Mouse (Mus musculus) lung, adult 10 weeks (tissue): ENCODE measurements around the gene Cdk11b. TPM values are rescaled to one million over a fixed set of nuclear protein-coding genes. Genes with fewer than 3 reads are reported as not detected.

Experiments
- polyA plus RNA-seq: library from polyadenylated mRNA; stranded (reverse); fragments of 350-450 nt; fragmentation: Illumina TruSeq; extraction: RNeasy Lipid Tissue Mini Kit (QIAGEN cat#74804); gene quantifications from one replicate; pipeline ENCODE4 v1.2.3, GENCODE M21; 2014; ENCODE audit warnings: low read depth, low replicate concordance; ENCODE audit not compliant: insufficient read depth

Gene Cdk11b
- polyA plus RNA-seq: 47.0 TPM

DNA sequence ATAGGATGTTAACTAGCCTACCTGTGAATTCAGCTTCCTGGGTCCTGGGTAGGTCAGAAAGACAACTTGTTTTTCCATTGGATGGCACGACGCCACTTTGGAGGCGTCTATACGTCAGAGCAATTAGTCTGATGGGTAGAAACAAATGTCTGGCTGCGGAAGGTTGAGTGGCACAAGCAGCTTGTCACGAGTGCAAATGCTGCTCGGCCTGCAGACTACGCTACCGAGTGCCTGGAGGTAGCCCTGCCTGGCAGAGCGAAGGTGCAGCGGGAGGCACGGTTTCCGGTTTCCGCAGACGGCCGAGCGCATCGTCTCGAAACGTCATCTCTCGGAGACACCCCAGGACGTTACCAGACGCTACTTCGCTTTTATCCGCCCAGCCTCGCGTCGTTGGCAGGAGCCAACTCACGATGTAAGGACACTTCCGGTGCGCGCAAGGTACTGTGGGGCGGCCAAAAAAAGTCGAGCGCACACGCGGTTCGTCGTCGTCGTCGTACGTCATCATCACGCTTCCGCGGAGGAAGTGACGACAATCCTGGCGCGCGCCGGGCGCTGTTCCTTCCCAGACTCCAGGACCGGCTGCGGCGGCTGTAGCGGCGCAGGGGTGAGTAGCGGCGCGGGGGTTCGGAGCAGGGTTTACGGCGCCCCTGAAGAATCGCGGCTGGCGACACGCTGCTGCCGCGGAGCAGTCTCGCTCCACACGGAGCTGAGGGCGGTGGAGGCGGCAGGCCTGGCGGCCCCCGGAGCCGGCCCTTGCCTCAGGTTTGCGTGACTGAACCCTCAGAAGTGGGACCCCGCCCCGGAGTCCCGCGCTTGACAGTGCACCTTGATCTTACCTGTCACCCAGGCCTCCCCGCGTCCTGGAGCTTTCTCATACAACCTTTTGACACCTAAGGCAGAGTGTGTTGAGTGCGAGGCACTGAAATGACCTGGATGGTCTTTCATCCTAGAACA lies at the start of gene Cdk11b:
Cdk11b (plus strand) TSS at position 517 of the 954 bp plus-strand sequence.

DNA sequence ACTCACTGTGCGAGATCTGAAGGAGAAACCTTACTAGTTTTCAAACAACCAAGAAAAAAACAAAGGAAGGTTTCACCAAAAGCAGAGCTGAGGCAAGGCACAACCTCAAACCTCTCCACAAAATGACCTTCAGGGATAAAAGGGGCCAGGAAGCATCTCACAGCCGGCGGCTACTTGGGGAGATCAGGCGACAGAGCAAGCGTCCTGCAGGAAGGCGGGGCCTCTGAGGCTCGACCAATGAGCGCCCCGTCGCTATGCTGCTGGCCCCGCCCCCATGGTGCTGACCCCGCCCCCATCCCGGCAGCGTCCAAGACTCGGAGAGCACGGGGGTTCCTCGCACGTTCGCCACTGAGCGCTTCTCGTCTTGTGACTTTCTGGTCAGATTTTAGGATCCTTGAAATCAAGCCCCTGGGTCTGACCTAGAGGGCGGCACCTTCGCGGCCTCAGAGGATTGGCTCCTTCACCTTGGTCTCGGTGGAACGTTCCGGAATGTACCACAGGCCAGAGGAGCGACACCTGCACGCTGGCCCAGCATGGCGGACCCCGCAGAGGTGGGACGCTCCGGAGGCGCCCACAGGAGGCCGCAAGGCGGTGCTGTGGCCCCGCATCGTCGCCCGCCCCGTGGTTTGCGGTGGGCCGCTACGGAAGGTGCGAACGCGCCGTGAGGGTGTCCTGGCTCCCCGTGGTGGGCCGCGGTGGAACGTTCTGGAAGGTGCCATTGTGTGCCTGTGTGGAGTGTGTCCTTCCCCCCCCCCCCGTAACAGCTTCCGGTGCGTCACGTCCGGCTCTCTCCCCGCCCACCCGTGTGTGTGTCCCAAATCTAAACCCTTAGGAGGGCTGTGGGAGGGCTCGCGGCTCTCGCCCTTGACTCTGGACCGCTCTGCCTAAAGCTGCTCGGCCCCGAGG lies 23.3 kb upstream of the Cdk11b start, which contains the start of gene Slc35e2:
Slc35e2 (plus strand) TSS at position 326 of the 906 bp plus-strand sequence.

DNA sequence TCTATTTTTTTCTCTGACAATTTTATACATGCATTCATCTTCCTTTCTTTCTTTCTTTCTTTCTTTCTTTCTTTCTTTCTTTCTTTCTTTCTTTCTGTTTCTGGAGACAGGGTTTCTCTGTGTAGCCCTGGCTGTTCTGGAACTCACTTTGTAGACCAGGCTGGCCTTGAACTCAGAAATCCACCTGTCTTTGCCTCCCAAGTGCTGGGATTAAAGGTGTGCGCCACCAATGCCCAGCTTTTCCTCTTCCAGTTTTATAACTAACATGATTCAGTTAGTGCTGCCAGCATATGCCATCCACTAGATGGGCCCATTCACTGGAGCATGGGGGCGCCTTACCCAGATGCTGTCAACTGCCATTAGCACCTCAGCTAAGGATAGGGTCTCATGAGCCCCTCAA lies 20.7 kb downstream of the Cdk11b start, which contains the start of gene Gm10563:
Gm10563 (minus strand) TSS at position 101 of the 400 bp plus-strand sequence.

DNA sequence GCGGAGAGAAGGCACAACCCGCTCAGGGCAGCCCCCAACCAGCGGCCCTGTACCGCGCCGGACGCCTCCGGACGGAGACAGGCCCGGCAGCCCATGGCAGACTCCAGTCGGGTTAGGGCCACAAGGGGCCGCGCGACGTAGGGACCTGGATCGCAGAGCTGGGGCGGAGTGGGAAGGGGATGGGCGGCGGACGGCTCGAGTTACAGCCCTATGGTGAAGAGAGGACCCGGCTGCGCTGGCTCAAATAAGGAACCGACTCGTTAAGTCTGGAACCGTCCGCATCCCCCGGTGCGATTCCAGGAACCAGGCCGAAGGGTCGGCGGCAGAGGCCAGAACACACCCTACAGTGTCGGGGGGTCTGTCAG lies 28.4 kb downstream of the Cdk11b start, which contains the start of gene Mmp23:
Mmp23 (minus strand) TSS at position 299 of the 365 bp plus-strand sequence.

DNA sequence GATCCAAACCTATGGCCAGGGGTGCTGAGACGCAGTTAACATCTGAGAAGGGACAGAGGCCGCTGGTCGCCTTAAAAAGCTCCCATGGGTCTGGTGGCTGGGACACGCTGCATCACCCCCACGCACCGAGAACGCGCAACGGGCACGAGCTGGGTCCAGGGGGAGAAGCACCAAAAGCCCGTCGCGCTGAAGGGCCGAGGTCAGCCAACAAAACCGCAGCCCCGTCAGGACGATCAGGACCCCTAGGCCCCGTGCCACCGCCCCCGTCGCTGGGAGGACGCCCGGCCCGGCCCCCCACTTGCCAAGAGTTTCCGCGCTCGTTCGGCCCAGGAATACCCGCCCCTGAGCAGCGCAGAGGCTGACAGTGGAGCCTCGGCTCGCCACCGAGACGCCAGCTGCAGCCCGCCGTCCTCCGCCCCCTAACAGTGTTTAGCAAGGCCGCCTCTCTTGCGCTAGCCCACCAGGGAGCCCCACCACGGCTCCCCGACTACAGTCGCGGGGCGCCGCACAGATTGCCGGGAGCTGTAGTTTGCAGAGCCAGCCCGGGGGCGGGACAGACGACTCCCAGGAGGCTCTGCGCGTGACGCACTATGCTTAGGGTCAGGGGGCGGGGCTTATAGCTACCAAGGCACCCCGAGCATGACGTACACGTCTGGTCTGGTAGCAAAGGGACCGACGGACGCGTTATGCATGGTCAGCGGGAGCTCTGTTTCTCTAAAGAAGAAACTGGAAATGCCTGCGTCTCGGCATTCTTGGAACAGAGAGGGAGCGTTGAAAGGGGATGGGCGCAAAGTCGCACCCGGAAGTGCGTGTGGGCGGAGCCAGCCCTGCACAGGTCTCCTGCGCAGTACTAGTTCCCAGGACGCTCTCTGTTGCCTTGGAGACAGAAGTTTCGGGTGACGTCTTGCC lies 44.3 kb downstream of the Cdk11b start, which contains the start of gene Mib2:
Mib2 (minus strand) TSS at position 510 of the 909 bp plus-strand sequence.

DNA sequence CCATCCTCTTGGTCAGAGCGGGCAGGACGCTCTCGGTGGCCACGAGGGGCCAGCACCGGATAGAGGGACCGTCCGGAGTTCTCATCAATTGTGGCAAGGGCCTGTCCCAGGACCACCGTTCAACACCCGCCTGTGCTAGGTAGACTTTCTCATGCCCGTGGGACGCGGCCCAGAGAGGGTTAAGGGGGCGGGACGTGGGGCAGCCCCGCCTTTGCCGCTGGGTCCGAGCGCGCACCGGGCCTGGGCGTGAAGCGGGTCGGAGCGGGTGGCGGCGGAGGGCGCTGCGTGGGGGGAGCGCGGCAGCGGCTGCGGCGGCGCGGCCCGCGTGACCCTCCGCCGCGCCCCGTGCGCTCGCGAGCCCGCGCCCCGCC lies 69.4 kb downstream of the Cdk11b start, which contains the start of gene Fndc10:
Fndc10 (plus strand) TSS at position 232 of the 371 bp plus-strand sequence.

Other genes with a start within 250 kb of the Cdk11b start
- gene Gabrd, start 226.7 kb upstream of the Cdk11b start, polyA plus RNA-seq: 0.35 TPM
- gene Cfap74, start 215.7 kb upstream of the Cdk11b start, polyA plus RNA-seq: 2.1 TPM
- 1.1 TPM for gene Tmem52, start 155.7 kb upstream of the Cdk11b start, polyA plus RNA-seq
- 229 TPM for gene Gnb1, start 133.5 kb upstream of the Cdk11b start, polyA plus RNA-seq
- 65.4 TPM for gene Nadk, start 62.5 kb upstream of the Cdk11b start, polyA plus RNA-seq
- 2.7 TPM for gene Slc35e2, start 23.4 kb upstream of the Cdk11b start, polyA plus RNA-seq
- not detected for gene Gm10563, start 20.6 kb downstream of the Cdk11b start, polyA plus RNA-seq
- gene Mmp23, start 28.5 kb downstream of the Cdk11b start, polyA plus RNA-seq: 18.4 TPM
- 23.8 TPM for gene Mib2, start 44.3 kb downstream of the Cdk11b start, polyA plus RNA-seq
- gene Fndc10, start 69.5 kb downstream of the Cdk11b start, polyA plus RNA-seq: 2.8 TPM
- 76.0 TPM for gene Ssu72, start 79.9 kb downstream of the Cdk11b start, polyA plus RNA-seq
- gene Tmem240, start 109.9 kb downstream of the Cdk11b start, polyA plus RNA-seq: 0.40 TPM
- gene Atad3a, start 136.2 kb downstream of the Cdk11b start, polyA plus RNA-seq: 17.7 TPM
- 3.0 TPM for gene Vwa1, start 149.8 kb downstream of the Cdk11b start, polyA plus RNA-seq
- 0.29 TPM for gene Tmem88b, start 161.0 kb downstream of the Cdk11b start, polyA plus RNA-seq
- 3.2 TPM for gene Ankrd65, start 165.6 kb downstream of the Cdk11b start, polyA plus RNA-seq
- gene Mrpl20, start 178.0 kb downstream of the Cdk11b start, polyA plus RNA-seq: 112 TPM
- 51.7 TPM for gene Ccnl2, start 187.6 kb downstream of the Cdk11b start, polyA plus RNA-seq
- 106 TPM for gene Aurkaip1, start 206.4 kb downstream of the Cdk11b start, polyA plus RNA-seq
- 188 TPM for gene Mxra8, start 214.8 kb downstream of the Cdk11b start, polyA plus RNA-seq
- 25.1 TPM for gene Dvl1, start 222.5 kb downstream of the Cdk11b start, polyA plus RNA-seq
- 0.19 TPM for gene Tas1r3, start 238.5 kb downstream of the Cdk11b start, polyA plus RNA-seq
- gene Cptp, start 244.6 kb downstream of the Cdk11b start, polyA plus RNA-seq: 6.7 TPM
- gene Ints11, start 244.7 kb downstream of the Cdk11b start, polyA plus RNA-seq: 18.8 TPM